Mouse (Mus musculus) ovary, postnatal 10 days (tissue): ENCODE results near the gene Clps.
"Not testable (repeated sequence)": the region's sequence is repeated elsewhere in the genome, so short reads cannot be mapped to it uniquely, and the experiment has no call there.

Experiments
- DNase-seq: peaks from one replicate; pipeline ENCODE4 v3.0.0; 2022; ENCODE audit warnings: low spot score

Clps gene

GRCm38 (mm10) chr17:28560598-28560997 is at the start of gene Clps:
TSS of gene Clps (minus strand) at chr17:28560766.
- DNase-seq = no peak

- no peak for DNase-seq
Observed at GRCm38 (mm10) chr17:28609543-28609942, 49.0 kb upstream of the Clps start.

GRCm38 (mm10) chr17:28601557-28602250 is 41.1 kb upstream of the Clps start:
- no peak for DNase-seq

GRCm38 (mm10) chr17:28600780-28601179 is 40.2 kb upstream of the Clps start:
- no peak for DNase-seq

- DNase-seq = no peak
Observed at GRCm38 (mm10) chr17:28593965-28594364, 33.4 kb upstream of the Clps start.

- DNase-seq = peak; percentile 28
Observed at GRCm38 (mm10) chr17:28592998-28593397, 32.4 kb upstream of the Clps start.

GRCm38 (mm10) chr17:28591476-28591875 is 30.9 kb upstream of the Clps start:
- no peak for DNase-seq

- no peak for DNase-seq
Observed at GRCm38 (mm10) chr17:28590596-28590995, 30.0 kb upstream of the Clps start.

GRCm38 (mm10) chr17:28588591-28588990 is 28.0 kb upstream of the Clps start:
- DNase-seq = no peak

GRCm38 (mm10) chr17:28586509-28586908 is 25.9 kb upstream of the Clps start:
- no peak for DNase-seq

GRCm38 (mm10) chr17:28581056-28581455 is 20.5 kb upstream of the Clps start:
- no peak for DNase-seq

- peak; percentile 29 for DNase-seq
Observed at GRCm38 (mm10) chr17:28580396-28580795, 19.8 kb upstream of the Clps start.

- peak; percentile 29 for DNase-seq
Observed at GRCm38 (mm10) chr17:28575244-28576125, 14.9 kb upstream of the Clps start, which contains the start of gene Lhfpl5. TSS of gene Lhfpl5 (plus strand) at chr17:28575641.

GRCm38 (mm10) chr17:28572941-28573340 is 12.4 kb upstream of the Clps start:
- DNase-seq = no peak

- no peak for DNase-seq
Observed at GRCm38 (mm10) chr17:28572521-28572920, 12.0 kb upstream of the Clps start.

- no peak for DNase-seq
Observed at GRCm38 (mm10) chr17:28571868-28572267, 11.3 kb upstream of the Clps start.

- no peak for DNase-seq
Observed at GRCm38 (mm10) chr17:28567541-28567940, 7.0 kb upstream of the Clps start.

- DNase-seq = no peak
Observed at GRCm38 (mm10) chr17:28565181-28565580, 4.6 kb upstream of the Clps start.

- DNase-seq = no peak
Observed at GRCm38 (mm10) chr17:28561613-28562012, 1.0 kb upstream of the Clps start.

- no peak for DNase-seq
Observed at GRCm38 (mm10) chr17:28557772-28558171, 2.8 kb downstream of the Clps start.

- no peak for DNase-seq
Observed at GRCm38 (mm10) chr17:28556635-28557396, 3.8 kb downstream of the Clps start.

GRCm38 (mm10) chr17:28554021-28554420 is 6.5 kb downstream of the Clps start:
- DNase-seq = not testable (repeated sequence)
